Mouse (Mus musculus) midbrain, embryonic 13.5 days (tissue): ENCODE results near the gene Slc11a2. TPM values are rescaled to one million over a fixed set of nuclear protein-coding genes. Genes with fewer than 3 reads are reported as not detected.
"Not testable (repeated sequence)": the region's sequence is repeated elsewhere in the genome, so short reads cannot be mapped to it uniquely, and the experiment has no call there.

Experiments
- ATAC-seq: fragments of 200-750 bp; cut with Nextera tagmentation; 2 replicates; pipeline ENCODE4 v1.8.0; 2017; ENCODE audit warnings: mild to moderate bottlenecking, moderate TSS enrichment, moderate library complexity
- H3K27ac ChIP-seq: fragments of 300-500 bp; sonication (generic); 2 replicates; pipeline ENCODE4 v1.5.1; 2015; ENCODE audit warnings: inconsistent platforms, mild to moderate bottlenecking, moderate library complexity
- H3K27me3 ChIP-seq: fragments of 300-500 bp; sonication (generic); 2 replicates; pipeline ENCODE4 v1.6.1; 2015; ENCODE audit warnings: mild to moderate bottlenecking, inconsistent platforms
- H3K36me3 ChIP-seq: fragments of 300-500 bp; sonication (generic); 2 replicates; pipeline ENCODE4 v1.6.1; 2015; ENCODE audit warnings: mild to moderate bottlenecking, inconsistent platforms
- H3K4me1 ChIP-seq: fragments of 300-500 bp; sonication (generic); replicated peaks from 2 replicates; pipeline ENCODE4 v1.6.1; 2015; ENCODE audit warnings: inconsistent platforms
- H3K4me2 ChIP-seq: fragments of 300-500 bp; sonication (generic); replicated peaks from 2 replicates; pipeline ENCODE4 v1.6.1; 2015; ENCODE audit warnings: moderate library complexity, mild to moderate bottlenecking, inconsistent platforms
- H3K4me3 ChIP-seq: fragments of 300-500 bp; sonication (generic); replicated peaks from 2 replicates; pipeline ENCODE4 v1.5.1; 2015; ENCODE audit warnings: mild to moderate bottlenecking, inconsistent platforms
- H3K9ac ChIP-seq: fragments of 300-500 bp; sonication (generic); replicated peaks from 2 replicates; pipeline ENCODE4 v1.6.1; 2015; ENCODE audit warnings: mild to moderate bottlenecking, inconsistent platforms
- H3K9me3 ChIP-seq: fragments of 300-500 bp; sonication (generic); 2 replicates; pipeline ENCODE4 v1.6.1; 2016; ENCODE audit warnings: mild to moderate bottlenecking, inconsistent platforms
- WGBS: fragments of 180-500 bp; shearing (Covaris S2); methylation state at CpG from one replicate; pipeline ENCODE4 v1.1.7; 2015; 5-methylcytosine and 5-hydroxymethylcytosine counted together
- polyA plus RNA-seq: library from polyadenylated mRNA; unstranded; fragments of >200 nt; fragmentation: Nextera tagmentation; extraction: Ambion mirVana; gene quantifications from 2 replicates; pipeline ENCODE4 v1.2.1, GENCODE M21; 2015

The Slc11a2 gene
- polyA plus RNA-seq, 1 experiment from 2014 or later = 21.5 TPM

DNA sequence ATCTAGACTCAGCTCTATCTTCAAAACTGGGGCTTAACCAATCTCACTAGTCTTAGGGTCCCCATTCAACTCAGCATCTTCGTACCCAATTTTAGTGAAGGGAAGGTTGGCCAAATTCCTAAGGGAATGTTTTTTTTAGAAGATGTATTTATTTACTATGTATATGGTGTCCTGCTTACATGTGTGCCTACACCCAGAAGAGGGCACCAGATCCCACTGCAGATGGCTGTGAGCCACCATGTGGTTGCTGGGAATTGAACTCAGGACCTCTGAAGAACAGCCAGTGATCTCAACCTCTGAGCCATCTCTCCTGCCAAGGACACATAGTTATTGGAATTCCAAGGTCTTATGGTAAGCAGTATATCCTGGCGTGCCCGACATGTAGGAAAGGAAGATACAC lies 29.3 kb downstream of the Slc11a2 start:
- no peak overlapping the region for H3K9ac ChIP-seq
- H3K4me2 ChIP-seq = no peak overlapping the region
- no peak overlapping the region for H3K4me3 ChIP-seq
- H3K36me3 ChIP-seq = peaks cover 78% of the 10 kb centered on the region
- H3K9me3 ChIP-seq = no peaks in the 10 kb centered on the region
- no peak for ATAC-seq
- H3K27me3 ChIP-seq = no peaks in the 10 kb centered on the region
- 97% methylated on average over 3 of the region's 3 CpGs for WGBS
- H3K4me1 ChIP-seq = no peaks in the 10 kb centered on the region
- H3K27ac ChIP-seq = no peak overlapping the region

DNA sequence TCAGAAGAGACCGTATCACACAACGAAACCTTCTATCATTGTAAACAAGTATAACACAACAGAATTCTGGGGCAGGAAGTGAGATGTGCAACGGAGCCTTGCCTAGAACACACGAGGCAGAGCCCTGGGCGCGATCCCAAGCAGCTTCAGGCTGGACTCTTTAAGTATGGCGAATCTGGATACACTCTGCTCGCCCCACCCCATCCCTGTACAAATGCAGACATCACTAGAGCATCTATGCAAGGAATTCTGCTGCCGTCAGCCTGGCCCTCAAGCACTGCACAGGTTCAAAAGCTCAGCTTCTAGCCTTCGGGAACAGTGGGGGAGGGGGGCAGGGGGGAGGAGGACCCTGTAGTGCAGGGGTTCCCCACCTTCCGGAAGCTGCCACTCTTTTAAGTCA lies 31.9 kb downstream of the Slc11a2 start:
- WGBS = 88% methylated on average over 11 of the region's 11 CpGs
- no peak overlapping the region for H3K9ac ChIP-seq
- H3K4me2 ChIP-seq = no peak overlapping the region
- H3K4me1 ChIP-seq = no peaks in the 10 kb centered on the region
- peaks cover 52% of the 10 kb centered on the region for H3K36me3 ChIP-seq
- H3K27ac ChIP-seq = no peak overlapping the region
- H3K4me3 ChIP-seq = no peak overlapping the region
- ATAC-seq = no peak
- H3K9me3 ChIP-seq = no peaks in the 10 kb centered on the region
- H3K27me3 ChIP-seq = no peaks in the 10 kb centered on the region

DNA sequence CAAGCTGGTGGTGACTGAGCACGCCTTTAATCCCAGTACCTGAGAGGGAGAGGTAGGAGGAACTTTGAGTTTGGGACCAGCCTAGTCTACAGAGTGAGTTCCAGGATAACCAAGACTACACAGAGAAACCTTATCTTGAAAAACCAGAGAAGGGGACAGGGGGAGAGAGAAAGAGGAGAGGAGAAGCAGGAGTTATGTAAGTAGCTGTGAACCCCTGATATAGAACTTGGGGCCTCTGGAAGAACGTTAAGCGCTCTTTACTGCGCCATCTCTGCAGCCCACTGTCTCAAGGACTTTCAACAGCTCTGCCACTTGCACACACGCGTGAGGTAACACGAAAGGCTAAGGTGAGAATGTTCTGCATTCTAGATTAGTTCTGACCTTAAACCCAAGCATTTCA lies 33.3 kb downstream of the Slc11a2 start:
- no peaks in the 10 kb centered on the region for H3K9me3 ChIP-seq
- WGBS = 89% methylated on average over 7 of the region's 7 CpGs
- no peaks in the 10 kb centered on the region for H3K27me3 ChIP-seq
- no peak overlapping the region for H3K4me3 ChIP-seq
- H3K27ac ChIP-seq = no peak overlapping the region
- H3K4me1 ChIP-seq = no peaks in the 10 kb centered on the region
- H3K4me2 ChIP-seq = no peak overlapping the region
- ATAC-seq = no peak
- H3K9ac ChIP-seq = no peak overlapping the region
- H3K36me3 ChIP-seq = peaks cover 38% of the 10 kb centered on the region

DNA sequence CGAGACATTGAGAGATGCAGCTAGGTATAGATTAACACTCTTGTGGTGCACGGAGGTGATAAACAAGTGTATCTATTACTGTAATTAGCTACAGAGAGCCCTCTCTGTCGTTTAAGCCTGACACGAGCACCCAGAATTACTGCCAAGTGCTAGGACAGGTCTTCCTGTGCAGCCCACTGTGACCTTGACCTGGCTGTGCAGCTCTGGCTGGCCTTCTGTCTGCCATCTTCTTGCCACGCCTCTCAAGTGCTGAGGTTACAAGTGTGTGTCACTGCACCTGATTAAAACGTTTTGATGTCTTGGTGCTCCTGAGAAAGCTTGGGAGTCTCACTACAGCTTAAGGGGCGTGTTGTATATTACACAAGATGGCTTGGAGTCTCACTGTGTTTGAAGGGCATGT lies 33.8 kb downstream of the Slc11a2 start:
- 82% methylated on average over 7 of the region's 7 CpGs for WGBS
- Histone ChIP-seq H3K4me2 (no peak overlapping the region), H3K9me3 (no peaks in the 10 kb centered on the region), H3K4me1 (no peaks in the 10 kb centered on the region), H3K36me3 (peaks cover 33% of the 10 kb centered on the region), H3K27ac (no peak overlapping the region), H3K27me3 (no peaks in the 10 kb centered on the region), H3K9ac (no peak overlapping the region), H3K4me3 (no peak overlapping the region)
- ATAC-seq = no peak

DNA sequence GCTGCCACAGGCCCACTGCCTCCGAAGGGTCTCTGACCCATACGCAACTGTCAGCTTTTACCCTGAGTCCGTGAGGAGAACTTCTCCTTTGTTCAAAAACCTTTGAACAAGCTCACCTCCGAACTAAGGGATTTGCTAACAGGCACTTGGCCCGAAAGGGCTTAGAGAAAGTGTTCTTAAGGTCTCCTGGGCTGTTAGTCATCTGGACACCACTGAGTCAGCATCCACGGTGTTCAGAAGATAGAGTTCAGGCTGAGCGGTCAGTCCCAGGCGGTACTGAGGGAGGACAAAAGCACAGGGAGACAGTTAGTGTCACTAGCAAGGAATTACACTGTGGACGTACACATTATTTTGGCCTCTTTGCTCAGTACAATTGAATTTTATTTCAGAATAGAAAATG lies 36.0 kb downstream of the Slc11a2 start:
- Histone ChIP-seq H3K27me3 (no peaks in the 10 kb centered on the region), H3K4me2 (no peak overlapping the region), H3K4me3 (no peak overlapping the region), H3K9me3 (no peaks in the 10 kb centered on the region), H3K9ac (no peak overlapping the region), H3K4me1 (no peaks in the 10 kb centered on the region), H3K36me3 (peaks cover 11% of the 10 kb centered on the region), H3K27ac (no peak overlapping the region)
- WGBS = 58% methylated on average over 9 of the region's 9 CpGs
- ATAC-seq = no peak

DNA sequence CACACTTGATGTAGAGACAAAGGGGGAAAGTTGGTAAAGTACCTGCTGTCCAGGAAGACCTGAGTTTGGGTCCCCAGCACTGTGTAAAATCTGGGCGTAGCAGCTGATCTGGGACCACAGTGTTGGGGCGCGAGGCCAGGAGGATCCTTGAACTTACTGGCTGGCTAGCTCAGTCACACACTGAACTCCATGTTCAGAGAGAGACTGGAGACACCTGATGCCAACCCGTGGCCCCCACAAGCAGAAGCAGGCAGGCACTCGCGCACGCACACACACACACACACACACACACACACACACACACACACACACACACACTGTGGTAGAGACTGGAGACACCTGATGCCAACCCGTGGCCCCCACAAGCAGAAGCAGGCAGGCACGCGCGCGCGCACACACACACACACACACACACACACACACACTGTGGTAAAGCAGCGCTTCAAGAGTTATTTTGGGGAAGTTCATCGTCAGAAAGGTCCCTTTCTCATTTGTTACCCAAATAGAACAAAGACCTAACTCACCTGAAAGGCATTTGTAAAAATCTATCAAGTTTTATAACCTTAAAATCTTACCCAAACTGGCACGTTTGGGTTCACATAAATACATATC lies 36.5 kb downstream of the Slc11a2 start:
- Histone ChIP-seq H3K4me1 (no peaks in the 10 kb centered on the region), H3K4me3 (no peak overlapping the region), H3K9ac (no peak overlapping the region), H3K27me3 (no peaks in the 10 kb centered on the region), H3K4me2 (no peak overlapping the region), H3K9me3 (no peaks in the 10 kb centered on the region), H3K27ac (no peak overlapping the region), H3K36me3 (peaks cover 5% of the 10 kb centered on the region)
- WGBS = 94% methylated on average over 14 of the region's 16 CpGs
- no peak for ATAC-seq

DNA sequence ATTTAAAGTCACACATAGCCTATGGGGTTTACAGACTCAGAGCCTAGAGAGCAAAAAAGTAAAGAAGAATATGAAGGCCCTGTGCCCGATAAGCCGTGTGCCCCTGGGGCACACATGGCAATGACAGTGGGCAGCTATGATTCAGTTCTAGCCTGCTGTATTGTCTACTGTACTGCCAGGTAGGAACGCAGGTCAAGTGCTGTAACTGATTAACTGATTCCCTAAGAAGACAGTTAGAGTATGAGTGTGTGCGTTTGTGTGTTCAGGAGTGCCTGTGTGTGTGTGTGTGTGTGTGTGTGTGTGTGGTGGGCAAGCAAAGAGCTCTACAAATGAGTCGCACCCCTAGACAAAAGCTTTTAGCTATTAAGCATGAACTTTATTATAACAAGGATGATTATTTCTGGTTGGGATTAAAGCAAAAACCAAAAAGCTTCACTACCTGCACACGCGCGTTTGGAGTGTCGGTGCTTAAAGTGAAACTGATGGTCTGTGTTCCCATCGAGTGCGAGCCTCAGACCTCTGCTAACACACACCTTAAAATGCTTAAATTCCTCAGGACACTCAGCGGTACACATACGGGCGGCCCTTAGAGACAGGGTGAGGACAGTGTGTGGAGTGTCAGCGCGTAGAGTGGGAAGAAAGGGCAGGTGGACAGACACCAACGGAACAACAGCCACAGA lies 37.2 kb downstream of the Slc11a2 start:
- no peak overlapping the region for H3K4me2 ChIP-seq
- H3K9ac ChIP-seq = no peak overlapping the region
- 96% methylated on average over 17 of the region's 17 CpGs for WGBS
- no peaks in the 10 kb centered on the region for H3K36me3 ChIP-seq
- no peaks in the 10 kb centered on the region for H3K9me3 ChIP-seq
- H3K4me3 ChIP-seq = no peak overlapping the region
- no peak for ATAC-seq
- H3K27ac ChIP-seq = no peak overlapping the region
- no peaks in the 10 kb centered on the region for H3K4me1 ChIP-seq
- H3K27me3 ChIP-seq = no peaks in the 10 kb centered on the region

DNA sequence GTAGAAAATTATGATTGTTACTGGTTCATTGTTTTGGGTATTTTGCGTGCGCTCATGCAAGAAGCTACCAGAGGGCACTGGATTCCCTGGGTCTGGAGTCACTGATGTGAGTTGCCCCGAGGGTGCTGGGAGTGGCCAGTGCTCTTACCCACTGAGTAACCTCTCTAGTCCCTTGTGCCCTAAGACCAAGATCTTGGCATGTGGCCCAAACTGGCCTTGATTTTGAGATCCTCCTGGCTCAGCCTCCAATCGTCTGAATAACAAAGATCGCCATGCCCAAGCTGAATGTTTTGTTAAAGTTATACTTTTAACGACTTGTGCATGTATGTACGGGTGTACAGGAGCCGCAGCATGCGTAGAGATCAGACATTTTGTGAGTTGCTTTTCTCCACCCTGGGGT lies 39.2 kb downstream of the Slc11a2 start:
- WGBS = 90% methylated on average over 9 of the region's 9 CpGs
- Histone ChIP-seq H3K27me3 (no peaks in the 10 kb centered on the region), H3K27ac (no peak overlapping the region), H3K4me3 (no peak overlapping the region), H3K4me2 (no peak overlapping the region), H3K9ac (no peak overlapping the region), H3K9me3 (no peaks in the 10 kb centered on the region), H3K4me1 (no peaks in the 10 kb centered on the region), H3K36me3 (no peaks in the 10 kb centered on the region)
- ATAC-seq = no peak

DNA sequence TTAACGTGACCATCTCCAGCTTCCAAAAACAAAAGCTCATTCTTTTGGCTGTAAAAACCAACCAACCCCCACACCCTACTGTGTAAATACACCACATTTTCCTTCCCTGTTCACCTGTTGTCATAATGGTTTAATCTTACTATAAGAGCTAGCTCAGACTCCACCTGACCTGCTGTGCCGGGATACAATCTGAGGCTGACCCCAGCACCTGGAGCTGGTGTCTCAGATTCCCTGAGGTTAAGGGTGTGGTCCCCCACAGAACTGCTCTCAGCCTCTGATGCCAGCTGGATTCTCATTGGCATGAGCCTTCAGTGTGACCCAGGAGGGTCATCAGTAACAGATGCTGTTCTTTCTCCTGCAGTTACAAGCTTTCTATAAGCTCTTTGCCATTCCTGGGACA lies 44.8 kb downstream of the Slc11a2 start:
- Histone ChIP-seq H3K36me3 (no peaks in the 10 kb centered on the region), H3K4me3 (no peak overlapping the region), H3K27me3 (no peaks in the 10 kb centered on the region), H3K4me2 (no peak overlapping the region), H3K27ac (no peak overlapping the region), H3K9me3 (no peaks in the 10 kb centered on the region), H3K9ac (no peak overlapping the region), H3K4me1 (no peaks in the 10 kb centered on the region)
- 79% methylated on average over 2 of the region's 2 CpGs for WGBS
- no peak for ATAC-seq

DNA sequence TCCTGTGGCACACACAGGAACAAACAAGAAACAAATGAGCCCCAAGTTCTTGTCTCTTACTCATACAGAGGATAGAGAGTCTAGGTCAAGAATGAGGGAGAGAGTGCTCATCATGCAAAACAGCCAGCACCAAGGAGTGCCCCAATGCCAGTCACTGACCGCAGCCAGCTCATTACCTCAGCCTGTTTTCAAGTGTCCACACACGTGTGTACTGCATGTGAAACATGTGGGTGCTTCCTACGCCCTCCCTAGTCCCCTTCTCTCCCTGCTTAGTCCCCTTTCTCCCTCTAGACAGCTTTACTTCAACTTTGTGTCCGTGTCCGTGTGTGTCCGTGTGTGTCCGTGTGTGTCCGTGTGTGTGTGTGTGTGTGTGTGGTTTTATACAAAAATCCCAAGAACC lies 45.2 kb downstream of the Slc11a2 start:
- no peaks in the 10 kb centered on the region for H3K4me1 ChIP-seq
- no peak overlapping the region for H3K4me2 ChIP-seq
- ATAC-seq = no peak
- H3K27me3 ChIP-seq = no peaks in the 10 kb centered on the region
- 84% methylated on average over 8 of the region's 8 CpGs for WGBS
- H3K27ac ChIP-seq = no peak overlapping the region
- no peaks in the 10 kb centered on the region for H3K9me3 ChIP-seq
- H3K4me3 ChIP-seq = no peak overlapping the region
- no peaks in the 10 kb centered on the region for H3K36me3 ChIP-seq
- H3K9ac ChIP-seq = no peak overlapping the region

DNA sequence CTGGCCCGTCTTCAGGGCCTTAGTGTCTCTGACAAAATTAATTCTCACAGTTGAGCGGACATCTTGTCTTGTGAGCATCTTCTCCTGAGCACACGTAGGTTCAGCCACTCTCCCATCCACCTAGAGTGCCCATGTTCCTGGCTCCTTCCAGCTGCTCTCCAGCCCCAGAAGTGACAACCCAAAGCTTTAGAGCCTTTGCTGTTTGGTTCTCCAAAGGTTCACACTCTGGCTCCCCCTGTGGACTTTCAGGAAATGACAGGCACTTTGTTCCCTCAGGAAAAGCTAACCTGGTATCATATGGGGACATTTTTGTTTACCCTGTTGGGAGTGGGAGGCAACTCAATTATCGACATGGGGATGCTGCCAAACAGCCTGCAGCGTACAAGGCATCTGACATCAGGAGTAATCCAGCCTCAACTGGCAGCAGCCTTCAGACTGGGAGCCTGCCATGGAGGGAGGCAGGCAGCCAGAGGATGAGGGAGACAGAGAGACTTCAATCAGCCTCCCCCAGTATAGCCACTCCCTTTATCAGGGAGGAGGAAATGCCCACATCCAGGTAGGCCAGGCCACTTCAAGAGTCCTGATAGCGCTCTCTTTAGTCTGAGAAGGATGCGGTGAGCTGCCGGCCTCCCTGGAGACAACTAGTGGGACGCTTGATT lies 46.9 kb downstream of the Slc11a2 start:
- H3K4me2 ChIP-seq, H3K27me3 ChIP-seq, H3K9ac ChIP-seq, H3K36me3 ChIP-seq, H3K27ac ChIP-seq, H3K4me1 ChIP-seq, H3K9me3 ChIP-seq, H3K4me3 ChIP-seq: not testable (repeated sequence)
- peak; percentile 55; the same call in 1 of the 2 replicates for ATAC-seq
- WGBS = 21% methylated on average over 3 of the region's 9 CpGs

DNA sequence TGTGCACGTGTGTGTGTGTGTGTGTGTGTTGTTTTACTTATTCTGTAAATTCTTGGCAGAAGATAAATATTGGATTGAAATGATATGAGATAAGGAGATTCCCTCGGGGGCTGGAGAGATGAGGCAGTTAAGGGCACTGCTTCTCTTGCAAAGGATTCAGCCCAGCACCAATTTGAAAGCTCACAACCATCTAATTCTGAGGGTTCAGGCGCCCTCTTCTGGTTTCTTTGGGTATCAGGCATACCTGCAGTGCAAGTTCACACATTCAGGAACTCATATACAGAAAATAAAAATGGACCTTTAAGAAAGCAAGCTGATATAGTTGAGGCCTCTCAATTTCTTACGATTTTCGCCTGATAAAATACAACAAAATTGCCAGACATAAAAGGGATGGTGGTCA lies 49.8 kb downstream of the Slc11a2 start:
- 38% methylated on average over 5 of the region's 5 CpGs for WGBS
- H3K4me3 ChIP-seq = no peak overlapping the region
- H3K9me3 ChIP-seq = no peaks in the 10 kb centered on the region
- H3K4me1 ChIP-seq = no peaks in the 10 kb centered on the region
- no peaks in the 10 kb centered on the region for H3K27me3 ChIP-seq
- ATAC-seq = no peak
- H3K4me2 ChIP-seq = no peak overlapping the region
- H3K9ac ChIP-seq = no peak overlapping the region
- no peak overlapping the region for H3K27ac ChIP-seq
- H3K36me3 ChIP-seq = no peaks in the 10 kb centered on the region
